Comparison of ENCODE assay signal across 15 mouse cellular contexts in the genomic region with DNA sequence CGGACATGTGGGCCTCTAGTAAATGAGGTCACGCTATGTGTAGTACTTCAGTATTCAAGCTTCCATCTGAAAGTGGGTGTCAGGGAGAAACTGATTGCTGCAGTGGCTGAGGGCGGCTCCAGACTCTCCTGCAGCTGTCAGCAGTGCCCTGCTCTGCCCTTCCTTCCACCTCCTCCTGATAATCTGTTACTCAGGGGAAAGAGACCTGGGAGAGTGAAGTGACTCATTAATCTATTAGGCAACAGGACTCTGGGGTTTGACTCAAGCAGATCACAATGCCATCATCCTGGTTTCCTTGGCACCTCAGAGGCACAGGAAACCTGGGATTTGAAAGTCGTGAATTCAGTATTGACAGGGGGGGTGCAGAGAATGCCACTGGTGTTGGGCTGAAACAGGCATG.
DNase-seq lines count a peak whose midpoint lies in the region; ATAC-seq and TF ChIP-seq lines count a peak whose summit lies in the region.
"Had no signal": no experiment of that assay in that cellular context is flagged by ENCODE, and none has a peak within 500 bp of the region (broad histone marks: within the 10 kb centered on the region; RNA-seq: fewer than 3 reads in every experiment).

No protein-coding gene starts in this region.

- peak; percentile 16 for DNase-seq in heart, postnatal 0 days (ENCODE audit: low spot score)
- no peak for DNase-seq in heart, adult 11 months
- no peak for DNase-seq in Patski (ENCODE audit: low read depth, low spot score)
- DNase-seq in fat pad, adult 2 months (ENCODE audit: extremely low read depth, low read depth, low spot score), result peak; percentile 11
- no peak for DNase-seq in hindbrain, embryonic 14.5 days (ENCODE audit: low spot score)
- no peak for DNase-seq in hindbrain, postnatal 0 days (ENCODE audit: low spot score)
- DNase-seq: adrenal gland, postnatal 14 days; heart, postnatal 14 days; kidney, adult 2 months; lung, postnatal 10 days; right cerebral cortex, postnatal 25 days had no signal

- no peak overlapping the region for H3K4me2 ChIP-seq in heart, postnatal 0 days (ENCODE audit: low read depth, low read length)
- H3K4me2 ChIP-seq in liver, embryonic 16.5 days (ENCODE audit: low read depth, low read length), result no peak overlapping the region
- no peak overlapping the region for H3K4me2 ChIP-seq in hindbrain, embryonic 14.5 days (replicated peaks)
- no peak overlapping the region for H3K4me2 ChIP-seq in hindbrain, postnatal 0 days (ENCODE audit: low read depth, low read length)
- H3K4me2 ChIP-seq: limb, embryonic 13.5 days; stomach, embryonic 15.5 days had no signal

- TF ChIP-seq CTCF in heart, postnatal 0 days (IDR thresholded peaks at IDR 0.05; ENCODE audit: low read depth), result no peak
- no peak for TF ChIP-seq CTCF in Patski (IDR thresholded peaks at IDR 0.05)
- TF ChIP-seq CTCF in hindbrain, postnatal 0 days (IDR thresholded peaks at IDR 0.05; ENCODE audit: low read depth), result no peak

- in situ Hi-C loops in Patski (cut with MboI; ENCODE audit: low pct_unique_long_range_greater_than_20kb), result no loop called here

- no peak for TF ChIP-seq EP300 in heart, postnatal 0 days (IDR thresholded peaks at IDR 0.05; ENCODE audit: low read depth)

- POLR2A ChIA-PET in Patski (lab: Charles Lee), result no interaction called here

- CTCF ChIA-PET in Patski (lab: Charles Lee), result interaction anchor here (0.9 kb wide), 2 partner anchors 11 to 27 kb away, joined by 3 read pairs; no protein-coding TSS in a partner anchor

- 18% methylated on average over 4 of the region's 4 CpGs for WGBS in heart, postnatal 0 days
- 41% methylated on average over 4 of the region's 4 CpGs for WGBS in liver, embryonic 16.5 days (ENCODE audit: insufficient replicate concordance)
- 63% methylated on average over 4 of the region's 4 CpGs for WGBS in hindbrain, embryonic 14.5 days
- 66% methylated on average over 4 of the region's 4 CpGs for WGBS in hindbrain, postnatal 0 days

- ATAC-seq in heart, postnatal 0 days (ENCODE audit: insufficient read depth, low read depth), result peak; percentile 44
- ATAC-seq in Patski, result peak; percentile 92
- ATAC-seq in liver, embryonic 16.5 days (ENCODE audit: low read depth), result 0 out of 2 replicates have a peak, but pooled peaks have one; percentile 13
- ATAC-seq in hindbrain, embryonic 14.5 days (ENCODE audit: low FRiP score), result no peak
- no peak for ATAC-seq in hindbrain, postnatal 0 days

- H3K9me3 ChIP-seq in heart, postnatal 0 days (replicated peaks; ENCODE audit: control insufficient read depth, low read length), result no peaks in the 10 kb centered on the region
- no peaks in the 10 kb centered on the region for H3K9me3 ChIP-seq in liver, embryonic 16.5 days (replicated peaks; ENCODE audit: control insufficient read depth, low read length)
- no peaks in the 10 kb centered on the region for H3K9me3 ChIP-seq in hindbrain, embryonic 14.5 days (ENCODE audit: control insufficient read depth, low read length)
- no peaks in the 10 kb centered on the region for H3K9me3 ChIP-seq in hindbrain, postnatal 0 days (ENCODE audit: low read length)
- H3K9me3 ChIP-seq: limb, embryonic 13.5 days; midbrain, embryonic 10.5 days; stomach, embryonic 15.5 days had no signal

- H3K27me3 ChIP-seq in heart, postnatal 0 days (ENCODE audit: control insufficient read depth, insufficient read depth, low read length), result no peaks in the 10 kb centered on the region
- no peaks in the 10 kb centered on the region for H3K27me3 ChIP-seq in Patski
- H3K27me3 ChIP-seq in liver, embryonic 16.5 days (ENCODE audit: control insufficient read depth, insufficient read depth, low read depth, low read length), result no peaks in the 10 kb centered on the region
- H3K27me3 ChIP-seq in hindbrain, embryonic 14.5 days (ENCODE audit: control insufficient read depth, insufficient read depth, low read length), result no peaks in the 10 kb centered on the region
- no peaks in the 10 kb centered on the region for H3K27me3 ChIP-seq in hindbrain, postnatal 0 days (ENCODE audit: insufficient read depth, low read length)
- H3K27me3 ChIP-seq: limb, embryonic 13.5 days; stomach, embryonic 15.5 days had no signal

- no peaks in the 10 kb centered on the region; the same call in 1 of the 2 replicates for H3K4me1 ChIP-seq in heart, postnatal 0 days (ENCODE audit: control insufficient read depth, insufficient read depth)
- H3K4me1 ChIP-seq in liver, embryonic 16.5 days (ENCODE audit: control insufficient read depth, low read depth, low read length), result no peaks in the 10 kb centered on the region
- H3K4me1 ChIP-seq in hindbrain, embryonic 14.5 days (replicated peaks; ENCODE audit: control insufficient read depth, insufficient read depth, low read length), result no peaks in the 10 kb centered on the region
- no peaks in the 10 kb centered on the region for H3K4me1 ChIP-seq in hindbrain, postnatal 0 days (ENCODE audit: insufficient read depth, low read length)
- H3K4me1 ChIP-seq: stomach, embryonic 15.5 days had no signal

- no peak overlapping the region for H3K9ac ChIP-seq in heart, postnatal 0 days (replicated peaks; ENCODE audit: low read depth, low read length)
- no peak overlapping the region for H3K9ac ChIP-seq in liver, embryonic 16.5 days (ENCODE audit: low read depth, low read length)
- no peak overlapping the region for H3K9ac ChIP-seq in hindbrain, embryonic 14.5 days
- H3K9ac ChIP-seq in hindbrain, postnatal 0 days (replicated peaks; ENCODE audit: low read length), result no peak overlapping the region
- H3K9ac ChIP-seq: limb, embryonic 13.5 days; stomach, embryonic 15.5 days had no signal

- no peak overlapping the region for H3K27ac ChIP-seq in heart, postnatal 0 days (ENCODE audit: low read depth)
- no peak overlapping the region for H3K27ac ChIP-seq in liver, embryonic 16.5 days (ENCODE audit: low read length)
- H3K27ac ChIP-seq in hindbrain, embryonic 14.5 days, result no peak overlapping the region
- no peak overlapping the region for H3K27ac ChIP-seq in hindbrain, postnatal 0 days
- H3K27ac ChIP-seq: midbrain, embryonic 10.5 days; stomach, embryonic 15.5 days had no signal

- no peaks in the 10 kb centered on the region for H3K36me3 ChIP-seq in heart, postnatal 0 days (replicated peaks; ENCODE audit: control insufficient read depth, insufficient read depth, low read length)
- no peaks in the 10 kb centered on the region for H3K36me3 ChIP-seq in liver, embryonic 16.5 days (ENCODE audit: control insufficient read depth, insufficient read depth)
- H3K36me3 ChIP-seq in hindbrain, embryonic 14.5 days (replicated peaks; ENCODE audit: control insufficient read depth, insufficient read depth), result no peaks in the 10 kb centered on the region
- H3K36me3 ChIP-seq in hindbrain, postnatal 0 days (ENCODE audit: insufficient read depth, low read length), result no peaks in the 10 kb centered on the region
- H3K36me3 ChIP-seq: limb, embryonic 13.5 days; midbrain, embryonic 10.5 days; stomach, embryonic 15.5 days had no signal

- H3K4me3 ChIP-seq in heart, postnatal 0 days (ENCODE audit: low read depth, low read length), result no peak overlapping the region
- no peak overlapping the region for H3K4me3 ChIP-seq in liver, embryonic 16.5 days (ENCODE audit: low read depth, low read length)
- no peak overlapping the region for H3K4me3 ChIP-seq in hindbrain, embryonic 14.5 days (replicated peaks; ENCODE audit: low read length)
- H3K4me3 ChIP-seq in hindbrain, postnatal 0 days (ENCODE audit: low read length), result no peak overlapping the region
- H3K4me3 ChIP-seq: limb, embryonic 13.5 days; midbrain, embryonic 10.5 days; stomach, embryonic 15.5 days had no signal

Comparison
In these comparisons a context has a peak if more than half of its experiments do, and no peak if none do; other contexts are left out.
1. DNase-seq: peak in heart, postnatal 0 days (single experiment) and fat pad, adult 2 months (single experiment); none in heart, adult 11 months (single experiment), Patski (single experiment), hindbrain, embryonic 14.5 days (single experiment) and hindbrain, postnatal 0 days (single experiment).
2. ATAC-seq: peak in heart, postnatal 0 days (single experiment), Patski (single experiment) and liver, embryonic 16.5 days (single experiment); none in hindbrain, embryonic 14.5 days (single experiment) and hindbrain, postnatal 0 days (single experiment).